Comparison of ENCODE assay signal across 10 mouse cellular contexts in genomic region chr7:142657341-142657791, GRCm38 (mm10). TPM values are rescaled to one million over a fixed set of nuclear protein-coding genes. Genes with fewer than 3 reads are reported as not detected.
DNase-seq lines count a peak whose midpoint lies in the region; ATAC-seq and TF ChIP-seq lines count a peak whose summit lies in the region.
"Had no signal": no experiment of that assay in that cellular context is flagged by ENCODE, and none has a peak within 500 bp of the region (broad histone marks: within the 10 kb centered on the region; RNA-seq: fewer than 3 reads in every experiment).

No protein-coding gene starts in this region.

- TF ChIP-seq POLR2A in brain, embryonic 14.5 days (IDR thresholded peaks at IDR 0.05; ENCODE audit: borderline replicate concordance, extremely low read depth, insufficient read depth, insufficient read length, poor library complexity, severe bottlenecking), result no peak

- TF ChIP-seq CTCF in brain, embryonic 14.5 days (IDR thresholded peaks at IDR 0.05; ENCODE audit: borderline replicate concordance, extremely low read depth, insufficient read depth, insufficient read length), result no peak
- TF ChIP-seq CTCF in heart, postnatal 0 days (IDR thresholded peaks at IDR 0.05; ENCODE audit: low read depth), result no peak

- H3K27me3 ChIP-seq in heart, postnatal 0 days (ENCODE audit: control insufficient read depth, insufficient read depth, low read length), result peaks cover 80% of the 10 kb centered on the region
- H3K27me3 ChIP-seq in liver, embryonic 12.5 days (replicated peaks), result peaks cover 98% of the 10 kb centered on the region

- DNase-seq in gastrocnemius, postnatal 14 days, result peak; percentile 51
- no peak for DNase-seq in gastrocnemius, postnatal 10 days
- DNase-seq in brain, embryonic 14.5 days (ENCODE audit: low read depth), result peak; percentile 12
- no peak for DNase-seq in heart, postnatal 0 days (ENCODE audit: low spot score)
- DNase-seq in adrenal gland, adult (ENCODE audit: inconsistent age in 2 of 2, low spot score in 1 of 2), result no peak
- no peak for DNase-seq in left cerebral cortex, postnatal 14 days (ENCODE audit: low spot score in 2 of 2)
- DNase-seq in left cerebral cortex, adult 11 months (ENCODE audit: low spot score), result no peak
- DNase-seq: right cerebral cortex, postnatal 4 days had no signal

- no peak; the same call in 1 of the 2 replicates for ATAC-seq in heart, postnatal 0 days (ENCODE audit: insufficient read depth, low read depth)
- ATAC-seq in liver, embryonic 12.5 days, result peak; percentile 29; the same call in 1 of the 2 replicates

- intact Hi-C loops in gastrocnemius, postnatal 14 days (cut with DNase I; ENCODE audit: low total_unique reads), result no loop called here
- intact Hi-C loops in left cerebral cortex, postnatal 14 days (cut with DNase I), result no loop called here

- H3K36me3 ChIP-seq in heart, postnatal 0 days (replicated peaks; ENCODE audit: control insufficient read depth, insufficient read depth, low read length), result peaks cover 19% of the 10 kb centered on the region
- 0 out of 2 replicates have a peak, but pooled peaks cover 5% of the 10 kb centered on the region for H3K36me3 ChIP-seq in liver, embryonic 12.5 days

- peak overlapping the region; percentile 67 for H3K9ac ChIP-seq in heart, postnatal 0 days (replicated peaks; ENCODE audit: low read depth, low read length)
- H3K9ac ChIP-seq in liver, embryonic 12.5 days, result peak overlapping the region; percentile 50; the same call in 1 of the 2 replicates

- peak overlapping the region; percentile 73 for H3K4me2 ChIP-seq in heart, postnatal 0 days (ENCODE audit: low read depth, low read length)
- peak overlapping the region; percentile 55 for H3K4me2 ChIP-seq in liver, embryonic 12.5 days

- WGBS in heart, postnatal 0 days, result 20% methylated on average over 9 of the region's 9 CpGs
- 17% methylated on average over 8 of the region's 9 CpGs for WGBS in liver, embryonic 12.5 days (ENCODE audit: insufficient replicate concordance)

- H3K4me3 ChIP-seq in heart, postnatal 0 days (ENCODE audit: low read depth, low read length), result peak overlapping the region; percentile 63
- H3K4me3 ChIP-seq in liver, embryonic 12.5 days, result peak overlapping the region; percentile 45
- H3K4me3 ChIP-seq: left cerebral cortex, adult 2 months had no signal

- peak overlapping the region; percentile 86 for H3K27ac ChIP-seq in heart, postnatal 0 days (ENCODE audit: low read depth)
- H3K27ac ChIP-seq in liver, embryonic 12.5 days, result peak overlapping the region; percentile 79
- H3K27ac ChIP-seq: left cerebral cortex, adult 2 months had no signal

- no peaks in the 10 kb centered on the region for H3K9me3 ChIP-seq in heart, postnatal 0 days (replicated peaks; ENCODE audit: control insufficient read depth, low read length)
- H3K9me3 ChIP-seq in liver, embryonic 12.5 days (replicated peaks), result no peaks in the 10 kb centered on the region

- no peaks in the 10 kb centered on the region for H3K4me1 ChIP-seq in heart, postnatal 0 days (ENCODE audit: control insufficient read depth, insufficient read depth)
- peaks cover 14% of the 10 kb centered on the region; the same call in 1 of the 2 replicates for H3K4me1 ChIP-seq in liver, embryonic 12.5 days

- TF ChIP-seq EP300 in heart, postnatal 0 days (IDR thresholded peaks at IDR 0.05; ENCODE audit: low read depth), result no peak

RNA-seq across cellular contexts. Expression of gene Igf2, which starts 9.2 kb away (rescaled TPM):
- total RNA-seq in gastrocnemius, postnatal 14 days (2021), result 1,000 to 10,000 TPM; 2,828 to 3,358 TPM
- 1,000 to 10,000 TPM; 6,069 to 6,624 TPM for total RNA-seq in gastrocnemius, postnatal 10 days (2021)
- 234 and 457 TPM in 2 replicates for polyA plus RNA-seq in brain, embryonic 14.5 days (2012; rRNA removed)
- 1,317 and 1,642 TPM in 2 replicates for total RNA-seq in heart, postnatal 0 days (2014; rRNA removed; ENCODE audit: low replicate concordance)
- 950 and 1,040 TPM in 2 replicates for polyA plus RNA-seq in heart, postnatal 0 days (2015; fragmentation: Nextera tagmentation; extraction: Ambion mirVana)
- 354 and 377 TPM in 2 replicates for polyA plus RNA-seq in liver, embryonic 12.5 days (2016; fragmentation: Nextera tagmentation; extraction: Ambion mirVana)
- total RNA-seq in left cerebral cortex, postnatal 14 days (2021), result 100 to 1,000 TPM; 179 to 218 TPM

RNA-seq across cellular contexts. Expression of gene Gm49394, which starts 12.4 kb away (rescaled TPM):
- under 1 TPM; 0.22 to 0.86 TPM for total RNA-seq in gastrocnemius, postnatal 14 days (2021)
- total RNA-seq in gastrocnemius, postnatal 10 days (2021), result under 1 TPM; 0.25 to 0.47 TPM
- polyA plus RNA-seq in brain, embryonic 14.5 days (2012; rRNA removed), result 0.06 and 0.34 TPM in 2 replicates
- not detected in 2 replicates for total RNA-seq in heart, postnatal 0 days (2014; rRNA removed; ENCODE audit: low replicate concordance)
- polyA plus RNA-seq in heart, postnatal 0 days (2015; fragmentation: Nextera tagmentation; extraction: Ambion mirVana), result not detected in 2 replicates
- polyA plus RNA-seq in liver, embryonic 12.5 days (2016; fragmentation: Nextera tagmentation; extraction: Ambion mirVana), result not detected in 2 replicates
- total RNA-seq in left cerebral cortex, postnatal 14 days (2021), result under 1 TPM in 1 of 2 experiments, not detected in 1; 0.11 TPM

Comparison
In these comparisons a context has a peak if more than half of its experiments do, and no peak if none do; other contexts are left out.
1. DNase-seq: peak in gastrocnemius, postnatal 14 days (single experiment) and brain, embryonic 14.5 days (single experiment); none in gastrocnemius, postnatal 10 days (single experiment), heart, postnatal 0 days (single experiment), adrenal gland, adult (0 of 2), left cerebral cortex, postnatal 14 days (0 of 2) and left cerebral cortex, adult 11 months (single experiment).